Mouse (Mus musculus) adrenal gland, adult 2 months (tissue): ENCODE measurements at regions not wholly inside any gene's neighbourhood (a gene's known extent, or its start where the extent isn't known, plus 50 kb on each side); places are given as distances from the start of the nearest gene placed in this dataset.

Experiments
- DNase-seq: peaks from one replicate; pipeline ENCODE4 v3.0.0; 2021

GRCm38 (mm10) chr15:103102068-103102840, 64.6 kb downstream of the Smug1 start:
- peak; percentile 75 for DNase-seq

- no peak for DNase-seq
These were observed 66.8 kb downstream of the Smug1 start for GRCm38 (mm10) chr15:103100121-103100520.

GRCm38 (mm10) chr15:103094457-103094856, 72.4 kb downstream of the Smug1 start:
- DNase-seq = no peak

DNA sequence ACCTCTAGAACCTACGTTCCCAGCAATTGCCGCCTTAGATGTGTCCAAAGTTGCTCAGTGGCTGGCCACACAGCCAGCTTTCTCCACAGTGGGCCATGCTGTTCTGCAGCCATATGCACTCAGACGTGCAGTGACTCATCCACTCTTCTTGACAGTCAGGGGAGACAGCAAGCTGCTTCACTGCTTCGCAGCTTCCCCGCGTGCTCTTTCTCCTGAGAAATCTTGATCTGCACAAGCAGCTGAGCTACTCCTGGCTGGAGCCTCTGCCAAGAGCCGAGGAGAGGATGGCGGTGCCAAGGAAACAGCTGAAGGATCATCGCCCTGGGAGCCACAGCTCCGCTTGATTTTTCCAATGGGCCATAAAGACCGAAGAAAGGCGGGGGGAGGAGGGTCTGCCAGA, 73.2 kb downstream of the Smug1 start:
- no peak for DNase-seq

GRCm38 (mm10) chr15:103092496-103092895, 73.8 kb downstream of the Hoxc4 start:
- DNase-seq = no peak

GRCm38 (mm10) chr15:103090280-103091164, 71.8 kb downstream of the Hoxc4 start:
- peak; percentile 47 for DNase-seq

DNA sequence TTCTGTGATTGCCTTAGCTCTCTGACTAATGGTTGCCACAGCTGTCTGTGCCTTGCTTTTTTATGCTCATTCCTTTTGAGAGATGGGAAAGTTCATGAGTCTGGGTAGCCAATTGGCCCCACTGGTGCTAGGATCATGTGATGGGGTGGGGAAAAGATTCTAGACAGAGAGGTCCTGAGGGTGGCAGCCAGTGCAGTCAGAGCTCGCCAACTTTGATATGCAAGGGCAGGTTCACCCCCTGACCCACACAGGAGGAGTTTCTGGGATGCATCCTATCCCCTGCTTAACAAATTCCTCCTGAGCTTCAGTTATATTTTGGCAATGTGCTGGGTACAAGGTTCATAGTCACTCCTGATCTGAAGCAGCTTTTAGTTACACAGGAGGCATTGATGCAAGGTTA, 71.1 kb downstream of the Hoxc4 start:
- no peak for DNase-seq

GRCm38 (mm10) chr15:103089440-103089839, 70.7 kb downstream of the Hoxc4 start:
- DNase-seq = no peak

DNA sequence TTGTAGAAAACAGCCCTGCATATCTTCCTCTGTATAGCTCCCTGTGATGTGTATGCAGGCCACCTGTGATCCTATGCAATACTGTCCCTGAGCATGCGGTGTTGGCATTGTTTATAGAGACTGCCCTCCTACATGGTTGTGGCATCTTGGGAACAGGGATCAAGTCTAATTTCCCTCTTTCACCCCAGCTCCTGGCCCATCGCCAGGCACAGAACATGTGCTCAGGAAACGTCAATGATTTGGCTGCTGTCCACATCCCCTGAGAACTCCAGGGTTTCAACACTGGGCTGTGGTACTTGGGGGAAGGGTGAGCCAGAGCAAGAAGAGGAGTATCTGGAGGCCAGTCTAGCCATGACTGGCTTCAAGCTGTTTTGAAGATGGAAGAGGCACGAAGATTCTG, 68.5 kb downstream of the Hoxc4 start:
- DNase-seq = peak; percentile 78

DNA sequence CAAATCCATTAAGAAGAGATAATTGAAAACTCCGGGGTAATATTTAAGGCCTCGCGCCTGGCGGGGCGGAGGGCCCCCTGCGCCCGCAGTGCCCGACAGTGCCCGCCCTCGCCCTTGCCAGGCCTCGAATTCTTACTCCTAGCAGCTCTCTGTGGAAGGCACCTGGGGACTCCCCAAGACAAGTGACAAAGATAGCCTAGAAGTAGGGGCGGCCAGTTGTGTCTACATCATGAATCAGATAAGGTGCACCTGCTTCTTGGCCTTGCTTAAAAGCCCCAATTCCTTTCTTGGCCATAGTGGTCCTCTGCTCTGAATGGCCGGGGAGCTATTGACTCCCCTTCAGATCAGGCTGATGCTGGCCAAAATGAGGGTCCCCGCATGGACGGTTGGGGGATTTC, 67.9 kb downstream of the Hoxc4 start:
- DNase-seq = no peak
